Mouse (Mus musculus): ENCODE results near the gene Grb2.

Grb2 gene

GRCm38 (mm10) chr11:115611173-115611572 lies 97.2 kb downstream of the Grb2 start:
- in situ Hi-C loops (cut with MboI, MseI): no loop called here

DNA sequence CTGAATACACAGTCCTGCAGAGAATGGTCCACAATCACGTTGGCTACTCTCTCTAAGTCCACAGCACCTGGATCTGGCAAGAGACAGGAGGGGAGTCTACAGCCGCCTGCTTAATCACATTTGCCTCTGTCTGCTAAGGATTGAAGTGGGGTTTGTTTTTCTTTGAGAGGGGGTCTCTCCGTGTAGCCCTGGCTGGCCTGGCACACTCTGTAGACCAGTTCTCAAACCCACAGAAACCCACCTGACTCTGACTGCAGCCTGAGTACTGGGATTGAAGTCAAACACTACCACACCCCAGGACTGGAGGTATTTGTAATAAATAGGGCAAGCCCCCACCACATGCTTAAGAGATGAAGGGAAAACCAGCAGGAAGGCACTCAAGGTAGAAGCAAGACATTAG lies 98.8 kb downstream of the Grb2 start:
- in situ Hi-C loops (cut with MboI, MseI): no loop called here

DNA sequence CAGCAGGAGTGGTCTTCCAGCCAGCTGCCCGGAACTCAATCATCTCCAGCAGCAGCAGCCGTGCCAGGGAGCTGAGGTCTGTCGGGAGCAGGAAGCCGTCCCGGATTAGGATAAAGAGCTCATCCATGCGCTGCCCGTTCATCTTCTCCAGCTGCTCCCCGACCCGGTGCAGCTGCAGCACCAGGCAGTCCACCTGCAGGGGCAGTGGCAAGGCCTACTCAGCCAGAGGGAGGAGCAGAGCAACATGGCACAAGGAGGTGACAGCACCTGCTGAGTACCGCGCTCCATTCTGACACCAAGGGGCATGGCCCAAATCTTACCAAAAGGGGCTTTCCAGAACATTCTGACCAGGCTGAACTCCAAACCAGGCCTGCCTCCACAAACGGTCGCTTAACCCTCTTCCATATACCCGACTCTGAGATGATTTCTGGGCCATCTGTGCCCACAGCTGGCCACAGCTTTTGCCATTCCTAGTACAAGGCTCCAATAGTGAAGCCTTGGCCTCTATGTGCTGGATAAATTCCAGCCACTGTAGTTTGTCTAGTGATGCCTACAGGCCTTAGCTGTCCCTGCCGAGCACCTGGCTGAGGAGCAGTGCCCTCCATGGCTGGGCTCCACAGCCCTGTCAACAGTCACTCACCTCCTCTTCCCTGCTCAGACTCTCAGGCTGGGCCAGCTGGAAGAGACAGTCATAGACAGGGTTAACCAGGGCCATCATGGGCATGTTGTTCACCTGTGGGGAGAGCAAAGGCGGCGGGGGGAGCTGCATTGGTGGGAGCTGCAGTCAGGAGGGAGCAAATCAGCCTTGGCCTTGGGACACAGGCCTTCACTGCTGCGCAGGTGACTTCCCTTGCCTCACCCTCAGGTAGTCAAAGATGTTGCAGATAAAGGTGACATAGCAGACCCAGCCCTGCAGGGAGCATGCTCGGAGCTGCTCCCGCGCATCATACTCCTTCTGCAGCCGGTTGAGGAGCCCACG lies 99.7 kb downstream of the Grb2 start:
- in situ Hi-C loops (cut with MboI, MseI): no loop called here

DNA sequence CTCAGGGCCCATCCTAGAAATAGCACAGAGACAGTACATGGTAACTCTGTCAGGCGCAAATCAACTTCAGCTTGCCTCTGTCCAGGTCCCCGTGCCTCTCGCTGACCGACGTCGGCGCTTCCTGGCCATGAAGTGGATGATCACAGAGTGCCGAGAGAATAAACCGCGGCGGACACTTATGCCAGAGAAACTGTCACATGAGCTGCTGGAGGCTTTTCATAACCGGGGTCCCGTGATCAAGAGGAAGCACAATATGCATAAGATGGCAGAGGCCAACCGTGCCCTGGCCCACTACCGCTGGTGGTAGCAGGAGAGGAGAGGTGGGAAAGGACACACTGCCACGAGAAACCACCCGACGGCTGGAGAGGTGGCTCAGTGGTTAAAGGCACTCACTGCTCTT lies 101.7 kb downstream of the Grb2 start:
- in situ Hi-C loops (cut with MboI, MseI): no loop called here

DNA sequence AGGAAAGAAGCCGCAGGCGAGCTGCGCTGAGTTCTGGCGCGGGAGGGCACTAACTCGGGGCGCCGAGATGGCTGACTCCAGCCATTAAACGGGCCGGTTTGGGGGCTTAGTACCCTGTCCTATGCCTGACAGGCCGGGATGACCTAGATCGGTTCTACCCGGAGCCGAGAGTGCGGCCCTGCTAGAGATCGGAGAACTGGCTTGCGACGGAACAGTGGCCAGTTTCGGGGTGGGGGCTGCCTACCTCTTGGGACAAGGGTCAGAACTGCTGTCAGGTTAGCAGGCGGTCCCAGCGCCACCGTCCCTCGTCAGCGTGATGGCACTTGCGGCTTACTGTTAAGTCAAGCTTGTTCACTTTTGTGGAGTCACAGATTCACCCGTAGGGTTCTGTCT lies 104.1 kb downstream of the Grb2 start:
- in situ Hi-C loops (cut with MboI, MseI): no loop called here

GRCm38 (mm10) chr11:115603476-115604303 lies 104.7 kb downstream of the Grb2 start, which contains the start of the genes Mrps7 and Gga3:
TSS of gene Mrps7 (plus strand) at chr11:115603925.
TSS of gene Gga3 (minus strand) at chr11:115604051.
- in situ Hi-C loops (cut with MboI, MseI): no loop called here

GRCm38 (mm10) chr11:115603128-115603475 lies 105.3 kb downstream of the Grb2 start:
- in situ Hi-C loops (cut with MboI, MseI): no loop called here

- in situ Hi-C loops (cut with MboI, MseI): no loop called here
Measured at GRCm38 (mm10) chr11:115601174-115601573, 107.2 kb downstream of the Grb2 start.

DNA sequence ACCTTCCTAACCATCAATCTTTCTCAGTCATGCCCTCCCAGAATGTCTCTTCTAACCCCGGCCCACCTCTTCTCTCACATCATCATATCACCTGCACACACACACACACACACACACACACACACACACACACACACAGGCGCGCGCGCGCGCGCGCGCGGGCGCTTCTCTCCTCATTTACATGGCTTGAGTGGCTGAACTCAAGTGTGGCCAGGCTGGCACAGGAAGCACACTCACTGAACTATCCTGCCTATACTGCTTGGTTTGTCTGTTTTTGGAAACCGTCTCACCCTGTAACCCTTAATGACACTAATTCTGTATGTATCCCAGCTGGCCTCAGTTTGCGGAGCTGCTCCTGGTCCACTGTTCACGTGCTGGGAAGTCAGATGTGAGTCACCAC lies 107.7 kb downstream of the Grb2 start:
- in situ Hi-C loops (cut with MboI, MseI): no loop called here

GRCm38 (mm10) chr11:115599722-115600121 lies 108.7 kb downstream of the Grb2 start:
- in situ Hi-C loops (cut with MboI, MseI): no loop called here

DNA sequence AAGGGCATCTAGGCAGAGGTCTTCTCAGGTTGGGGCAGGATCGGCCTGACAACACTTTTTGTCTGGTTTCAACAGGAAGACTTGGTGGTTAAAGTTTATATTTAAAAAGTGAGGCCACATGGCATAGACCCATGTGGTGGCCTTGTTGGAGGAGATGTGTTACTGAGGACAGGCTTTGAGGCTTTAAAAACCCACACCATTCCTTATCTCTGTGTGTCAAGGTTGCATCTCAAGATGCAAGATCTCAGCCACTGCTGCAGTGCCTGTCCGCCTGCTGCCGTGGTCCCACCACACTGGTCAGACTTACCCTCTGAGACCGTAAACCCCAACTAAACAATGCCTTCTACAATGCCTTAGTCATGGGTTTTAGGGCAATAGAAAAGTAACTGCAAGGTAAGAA lies 110.1 kb downstream of the Grb2 start:
- in situ Hi-C loops (cut with MboI, MseI): no loop called here

- in situ Hi-C loops (cut with MboI, MseI): no loop called here
Measured at GRCm38 (mm10) chr11:115595209-115595608, 113.2 kb downstream of the Grb2 start.
